Mouse (Mus musculus) ES-Bruce4 (cell line): ENCODE results near the gene Zfp93. TPM values are rescaled to one million over a fixed set of nuclear protein-coding genes. Genes with fewer than 3 reads are reported as not detected.
A peak's percentile ranks its signal among the peaks of the same experiment; 100 is the strongest.

Source experiments
- H3K27ac ChIP-seq: 2 replicates; pipeline ENCODE4 v1.5.1; 2012; ENCODE audit warnings: low read length, inconsistent platforms; ENCODE audit not compliant: insufficient read depth
- H3K27me3 ChIP-seq: 2 replicates; pipeline ENCODE4 v1.6.1; 2012; ENCODE audit warnings: mild to moderate bottlenecking, low read length, inconsistent platforms; ENCODE audit not compliant: control insufficient read depth, poor library complexity, insufficient read depth, severe bottlenecking
- H3K36me3 ChIP-seq: 2 replicates; pipeline ENCODE4 v1.6.1; 2012; ENCODE audit warnings: inconsistent platforms, mild to moderate bottlenecking, low read length, moderate library complexity; ENCODE audit not compliant: control insufficient read depth, poor library complexity, insufficient read depth, severe bottlenecking
- H3K4me1 ChIP-seq: one replicate; pipeline ENCODE4 v1.8.1; 2011; ENCODE audit warnings: low read length; ENCODE audit not compliant: control insufficient read depth, insufficient read depth
- H3K4me3 ChIP-seq: 2 replicates; pipeline ENCODE4 v1.5.1; 2011; ENCODE audit warnings: low read depth, mild to moderate bottlenecking, low read length
- H3K9ac ChIP-seq: 2 replicates; pipeline ENCODE4 v1.6.1; 2012; ENCODE audit warnings: low read depth, mild to moderate bottlenecking, inconsistent platforms; ENCODE audit not compliant: poor library complexity, severe bottlenecking
- H3K9me3 ChIP-seq: replicated peaks from 2 replicates; pipeline ENCODE4 v1.6.1; 2012; ENCODE audit warnings: mild to moderate bottlenecking, low read length, inconsistent platforms; ENCODE audit not compliant: control insufficient read depth, poor library complexity, insufficient read depth, severe bottlenecking
- CTCF ChIP-seq: IDR thresholded peaks from one replicate; pipeline ENCODE4 v1.8.1; 2011; ENCODE audit warnings: low read depth, low read length
- EP300 ChIP-seq: IDR thresholded peaks from 2 replicates; pipeline ENCODE4 v1.6.1; 2011; ENCODE audit warnings: low read depth, low read length; ENCODE audit not compliant: insufficient read depth
- POLR2A ChIP-seq: IDR thresholded peaks from one replicate; pipeline ENCODE4 v1.8.1; 2011; ENCODE audit warnings: low read length; ENCODE audit not compliant: insufficient read depth
- polyA plus RNA-seq: library from polyadenylated mRNA; stranded (reverse); fragments of >200 nt; gene quantifications from 2 replicates; pipeline ENCODE4 v1.2.4, GENCODE M21; 2011; ENCODE audit warnings: low read depth; ENCODE audit not compliant: missing spikeins, insufficient read depth, insufficient read length

Zfp93 gene
- 8.5 and 14.3 TPM in 2 replicates for polyA plus RNA-seq

DNA sequence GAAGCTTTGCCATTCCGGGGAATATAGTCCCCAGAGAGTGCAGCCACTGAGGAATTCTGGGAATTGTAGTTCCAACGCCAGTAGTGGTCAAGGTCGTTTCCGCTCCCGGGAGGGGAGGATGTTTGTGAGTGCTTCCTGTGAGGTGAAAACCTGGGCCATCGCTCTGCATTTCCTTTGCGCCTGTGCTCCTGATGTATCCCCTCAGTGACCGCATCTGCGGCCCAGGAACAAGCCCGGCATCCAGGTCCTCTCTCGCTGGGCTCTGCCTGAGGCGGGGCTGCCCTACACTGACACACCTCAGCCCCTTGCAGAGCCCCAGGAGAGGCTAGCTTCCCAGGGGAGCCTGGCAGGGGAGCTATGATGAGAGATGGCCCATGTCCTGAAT lies at the start of gene Zfp93:
Zfp93 (plus strand) TSS at position 133 of the 385 bp plus-strand sequence.
- Histone ChIP-seq H3K36me3 (peaks cover 9% of the 10 kb centered on the region), H3K27ac (peak within 1 kb of the TSS; percentile 95), H3K4me1 (no peaks in the 10 kb centered on the region), H3K9ac (peak within 1 kb of the TSS; percentile 42), H3K9me3 (no peaks in the 10 kb centered on the region), H3K4me3 (peak within 1 kb of the TSS; percentile 90), H3K27me3 (no peaks in the 10 kb centered on the region)
- TF ChIP-seq CTCF (no peak), EP300 (no peak), POLR2A (peak; percentile 62)

DNA sequence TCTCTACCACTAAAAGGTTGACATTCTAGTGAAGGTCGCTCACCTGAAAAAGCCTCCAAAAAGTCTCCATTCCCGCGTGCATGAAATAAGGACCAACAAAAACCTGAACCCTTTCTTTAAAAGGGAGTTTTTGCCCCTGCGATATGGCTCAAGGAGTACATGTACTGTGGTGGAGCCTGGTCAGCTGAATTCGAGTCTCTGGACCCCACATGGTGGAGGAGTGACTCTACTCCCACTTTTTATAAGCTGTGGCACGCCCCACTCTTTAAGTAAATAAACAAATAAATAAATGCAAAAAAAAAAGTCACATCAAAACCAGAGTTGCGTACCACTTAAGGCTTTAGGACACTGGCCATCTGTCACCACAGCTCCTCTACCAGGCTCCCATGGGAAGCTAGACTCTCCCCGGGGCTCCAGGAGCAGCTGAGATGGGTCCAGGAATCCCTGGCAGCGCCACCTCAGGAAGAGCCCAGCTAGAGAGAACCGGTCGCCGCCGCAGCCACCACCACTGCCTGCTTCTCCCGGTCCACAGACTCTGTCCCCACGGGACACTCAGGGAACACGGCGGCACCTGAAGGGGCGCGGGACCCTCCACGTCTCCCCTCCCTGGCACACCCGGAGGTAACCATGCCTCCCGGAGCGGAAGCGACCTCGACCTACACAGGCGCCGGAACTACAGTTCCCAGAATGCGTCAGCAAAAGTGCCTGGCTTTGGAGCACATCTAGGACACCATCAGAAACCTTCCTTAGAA lies 33.0 kb upstream of the Zfp93 start, which contains the start of gene Zfp109:
Zfp109 (minus strand) TSS at position 521 of the 752 bp plus-strand sequence.
- no peaks in the 10 kb centered on the region for H3K27me3 ChIP-seq
- no peaks in the 10 kb centered on the region for H3K36me3 ChIP-seq
- TF ChIP-seq EP300: no peak
- TF ChIP-seq POLR2A: no peak
- TF ChIP-seq CTCF: no peak
- H3K27ac ChIP-seq: no peak within 1 kb of the TSS
- no peaks in the 10 kb centered on the region for H3K9me3 ChIP-seq
- no peaks in the 10 kb centered on the region for H3K4me1 ChIP-seq
- H3K4me3 ChIP-seq: peak within 1 kb of the TSS; percentile 88
- H3K9ac ChIP-seq: peak within 1 kb of the TSS; percentile 74

DNA sequence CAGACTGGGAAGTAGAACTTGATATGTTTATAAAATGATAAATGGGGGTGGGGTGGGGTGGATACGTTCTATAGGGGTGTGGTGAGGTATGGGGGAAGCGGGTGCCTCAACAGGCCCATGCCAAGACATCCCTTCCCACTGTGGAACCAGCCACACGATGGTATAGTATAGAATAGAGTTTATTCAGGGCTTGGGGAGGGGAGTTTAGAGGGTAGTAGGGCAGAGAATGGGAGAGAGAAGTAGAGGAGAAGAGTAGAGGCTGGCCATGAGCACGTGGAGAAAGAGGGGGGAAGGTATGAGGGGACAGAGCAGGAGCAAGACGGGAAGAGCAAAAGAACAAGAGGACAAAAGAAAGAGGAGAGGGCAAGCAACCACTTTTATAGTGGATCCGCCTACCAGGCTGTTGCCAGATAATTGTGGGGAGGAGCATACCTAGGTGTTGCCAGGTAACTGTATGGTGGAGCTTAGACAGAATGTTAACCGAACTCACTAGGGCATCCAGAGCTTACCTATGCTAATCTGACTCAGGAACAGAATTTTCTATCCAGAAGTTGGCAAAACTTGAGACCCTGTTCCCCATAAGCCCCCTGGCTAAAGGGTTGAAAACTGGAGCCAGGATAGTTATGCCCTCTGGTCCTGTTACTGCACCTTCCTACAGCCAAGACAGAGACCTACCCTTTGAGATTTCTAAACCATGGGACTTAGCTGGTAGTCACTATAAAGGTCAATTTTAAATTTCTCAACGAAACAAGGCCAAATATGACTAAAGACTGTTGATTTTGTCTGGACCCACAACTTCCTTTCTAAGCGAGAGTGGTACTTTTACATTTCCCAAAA lies 16.2 kb upstream of the Zfp93 start:
- 0 out of 2 replicates have a peak overlapping the region, but pooled peaks have one; percentile 10 for H3K9ac ChIP-seq
- H3K4me3 ChIP-seq: no peak overlapping the region
- TF ChIP-seq EP300 (no peak), POLR2A (no peak), CTCF (no peak)
- no peaks in the 10 kb centered on the region for H3K36me3 ChIP-seq
- H3K27me3 ChIP-seq: no peaks in the 10 kb centered on the region
- H3K4me1 ChIP-seq: no peaks in the 10 kb centered on the region
- no peak overlapping the region; the same call in 1 of the 2 replicates for H3K27ac ChIP-seq
- peaks cover 29% of the 10 kb centered on the region for H3K9me3 ChIP-seq

DNA sequence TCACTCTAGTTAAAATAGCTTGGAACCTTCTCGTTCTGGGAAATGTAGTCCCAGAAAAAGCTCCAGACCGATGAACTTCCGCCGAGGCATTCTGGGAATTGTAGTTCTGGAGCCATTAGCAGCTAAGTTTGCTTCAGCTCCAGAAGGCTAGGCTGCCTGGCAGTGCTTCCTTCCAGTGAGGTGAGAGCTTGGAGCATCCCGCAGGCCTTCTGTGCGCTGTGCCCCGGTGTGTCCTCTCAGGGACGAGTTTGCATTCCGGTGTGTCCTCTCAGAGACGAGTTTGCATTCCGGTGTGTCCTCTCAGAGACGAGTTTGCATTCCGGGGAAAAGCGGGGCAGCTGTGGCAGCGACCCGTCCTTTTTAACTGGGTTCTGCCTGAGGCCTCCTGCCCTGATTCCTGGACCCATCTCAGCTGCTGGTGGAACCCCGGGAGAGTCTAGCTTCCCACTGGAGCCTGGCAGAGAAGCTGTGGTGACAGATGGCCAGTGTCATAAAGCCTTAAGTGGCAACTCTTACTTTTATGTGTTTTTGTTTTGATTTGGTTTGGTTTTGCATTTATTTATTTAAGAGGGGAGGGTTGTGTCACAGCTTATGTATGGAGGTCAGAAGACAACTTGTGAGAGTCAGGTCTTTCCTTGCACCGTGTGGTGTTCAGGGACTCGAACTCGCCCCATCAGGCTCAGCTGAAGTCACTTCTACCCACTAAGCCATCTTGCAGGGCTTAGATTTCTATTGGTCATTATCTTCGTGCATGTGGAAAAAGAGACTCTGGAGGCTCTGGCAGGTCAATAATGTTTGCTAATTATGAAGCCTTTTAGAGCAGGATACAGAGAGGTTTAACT lies 15.4 kb upstream of the Zfp93 start, which contains the start of gene Zfp108:
Zfp108 (plus strand) TSS at position 162 of the 842 bp plus-strand sequence.
- no peak within 1 kb of the TSS; the same call in 1 of the 2 replicates for H3K27ac ChIP-seq

DNA sequence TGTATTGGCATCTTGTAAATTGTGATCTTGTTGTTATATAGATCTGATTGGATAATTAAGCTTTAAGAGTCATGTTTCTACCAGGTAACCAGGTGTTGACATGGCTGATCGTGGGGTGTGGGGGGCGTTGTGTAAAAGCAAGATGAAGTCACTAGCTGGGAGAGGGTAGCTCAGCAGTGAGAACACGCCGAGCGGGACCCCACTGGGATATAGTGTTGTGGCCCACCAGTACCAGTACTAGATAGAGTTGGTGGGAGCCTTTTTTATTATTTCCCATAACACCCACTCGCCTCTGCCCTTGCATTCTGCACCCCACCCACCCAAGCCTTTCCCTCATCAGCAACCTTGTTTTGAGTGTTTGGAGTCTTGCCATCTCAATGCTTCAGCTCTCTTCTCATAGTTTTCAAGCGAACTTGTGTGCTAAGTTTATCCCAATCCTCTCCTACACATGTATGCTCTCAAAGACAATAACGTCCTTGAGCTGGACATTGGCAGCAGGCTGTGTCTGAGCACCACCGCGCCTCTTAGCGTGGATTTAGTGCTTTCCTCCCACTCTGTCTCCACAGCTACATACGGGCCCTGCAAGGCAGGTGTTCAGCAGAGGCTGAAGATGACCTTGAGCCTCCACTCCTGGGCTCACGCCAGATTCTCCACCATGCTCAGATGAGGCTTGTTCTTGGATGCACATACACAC lies 10.8 kb upstream of the Zfp93 start:
- H3K27me3 ChIP-seq: no peaks in the 10 kb centered on the region
- H3K9me3 ChIP-seq: no peaks in the 10 kb centered on the region
- H3K4me3 ChIP-seq: no peak overlapping the region
- TF ChIP-seq EP300 (no peak), POLR2A (no peak), CTCF (no peak)
- no peaks in the 10 kb centered on the region for H3K4me1 ChIP-seq
- H3K36me3 ChIP-seq: no peaks in the 10 kb centered on the region
- no peak overlapping the region for H3K9ac ChIP-seq
- H3K27ac ChIP-seq: no peak overlapping the region

More for the DNA sequence above, 15.4 kb upstream of the Zfp93 start, which contains the start of gene Zfp108:
- peak within 1 kb of the TSS; percentile 95 for H3K4me3 ChIP-seq
- peak within 1 kb of the TSS; percentile 10; the same call in 1 of the 2 replicates for H3K9ac ChIP-seq
- no peaks in the 10 kb centered on the region for H3K4me1 ChIP-seq
- peaks cover 26% of the 10 kb centered on the region for H3K9me3 ChIP-seq
- TF ChIP-seq POLR2A (no peak), EP300 (no peak), CTCF (no peak)
- H3K36me3 ChIP-seq: no peaks in the 10 kb centered on the region
- H3K27me3 ChIP-seq: no peaks in the 10 kb centered on the region
